Mouse (Mus musculus): ENCODE measurements around the gene Acsm4. TPM values are rescaled to one million over a fixed set of nuclear protein-coding genes. Genes with fewer than 3 reads are reported as not detected.
A peak's percentile ranks its signal among the peaks of the same experiment; 100 is the strongest.

Gene Acsm4
- polyA plus RNA-seq (2016; fragmentation: Nextera tagmentation; extraction: Ambion mirVana) = not detected in 2 replicates

GRCm38 (mm10) chr7:119689726-119690125, at the start of gene Acsm4:
Acsm4 (plus strand) TSS chr7:119690026.
- Histone ChIP-seq H3K4me1 (no peaks in the 10 kb centered on the region), H3K4me3 (no peak within 1 kb of the TSS), H3K9ac (no peak within 1 kb of the TSS), H3K27ac (no peak within 1 kb of the TSS), H3K27me3 (replicated peaks) (no peaks in the 10 kb centered on the region), H3K9me3 (no peaks in the 10 kb centered on the region), H3K36me3 (no peaks in the 10 kb centered on the region), H3K4me2 (replicated peaks) (no peak within 1 kb of the TSS)
- ATAC-seq (ENCODE audit: low FRiP score, low read depth) = no peak
- 82% methylated on average over 5 of the region's 5 CpGs for WGBS

DNA sequence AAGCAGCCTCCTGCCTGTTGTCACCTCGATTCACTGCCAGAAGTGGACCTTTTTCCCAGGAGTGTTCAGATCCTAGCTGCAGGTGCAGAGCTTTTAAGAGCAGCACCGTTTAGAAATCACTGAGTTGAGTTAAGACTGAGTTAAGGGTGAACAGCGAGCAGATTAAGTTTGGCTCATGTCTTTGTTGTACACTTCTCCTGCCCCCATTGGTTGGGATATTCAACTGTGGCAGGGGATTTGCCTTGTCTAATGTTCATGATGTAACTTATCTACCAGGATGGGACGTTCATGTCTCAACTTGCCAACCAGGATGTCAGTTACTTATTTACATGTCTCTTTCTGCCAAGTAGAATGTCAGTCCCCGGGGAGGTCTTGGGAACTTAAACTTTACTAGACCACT, 47.5 kb upstream of the Acsm4 start:
- no peaks in the 10 kb centered on the region for H3K27me3 ChIP-seq (replicated peaks)
- H3K9me3 ChIP-seq = no peaks in the 10 kb centered on the region
- no peak overlapping the region for H3K4me3 ChIP-seq
- H3K4me2 ChIP-seq (replicated peaks) = no peak overlapping the region
- 84% methylated on average over 5 of the region's 5 CpGs for WGBS
- H3K36me3 ChIP-seq = no peaks in the 10 kb centered on the region
- no peaks in the 10 kb centered on the region for H3K4me1 ChIP-seq
- no peak overlapping the region for H3K27ac ChIP-seq
- H3K9ac ChIP-seq = no peak overlapping the region
- no peak for ATAC-seq (ENCODE audit: low FRiP score, low read depth)

DNA sequence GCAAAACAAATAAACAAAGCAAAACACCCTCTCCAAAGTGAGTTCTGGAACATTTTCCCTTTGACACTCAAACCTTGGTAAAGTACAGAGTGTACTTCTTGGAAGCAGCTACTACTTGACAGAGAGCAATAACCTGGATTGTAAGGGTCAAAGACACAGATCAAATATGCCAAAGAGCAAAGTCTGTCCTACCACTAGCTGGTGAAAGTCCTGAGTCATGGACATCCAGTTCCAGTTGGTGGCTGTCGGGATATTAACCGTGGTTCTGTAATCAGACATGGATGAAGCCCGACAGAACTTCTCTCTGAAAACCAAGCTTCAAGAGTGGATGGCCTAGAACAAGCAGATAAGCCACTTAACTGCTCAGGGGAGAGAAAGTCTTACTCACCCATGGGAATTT, 21.9 kb upstream of the Acsm4 start:
- Histone ChIP-seq H3K27ac (no peak overlapping the region), H3K9me3 (no peaks in the 10 kb centered on the region), H3K4me1 (no peaks in the 10 kb centered on the region), H3K36me3 (no peaks in the 10 kb centered on the region), H3K9ac (no peak overlapping the region), H3K4me2 (replicated peaks) (no peak overlapping the region), H3K4me3 (no peak overlapping the region), H3K27me3 (replicated peaks) (no peaks in the 10 kb centered on the region)
- 89% methylated on average over 3 of the region's 3 CpGs for WGBS
- ATAC-seq (ENCODE audit: low FRiP score, low read depth) = no peak

DNA sequence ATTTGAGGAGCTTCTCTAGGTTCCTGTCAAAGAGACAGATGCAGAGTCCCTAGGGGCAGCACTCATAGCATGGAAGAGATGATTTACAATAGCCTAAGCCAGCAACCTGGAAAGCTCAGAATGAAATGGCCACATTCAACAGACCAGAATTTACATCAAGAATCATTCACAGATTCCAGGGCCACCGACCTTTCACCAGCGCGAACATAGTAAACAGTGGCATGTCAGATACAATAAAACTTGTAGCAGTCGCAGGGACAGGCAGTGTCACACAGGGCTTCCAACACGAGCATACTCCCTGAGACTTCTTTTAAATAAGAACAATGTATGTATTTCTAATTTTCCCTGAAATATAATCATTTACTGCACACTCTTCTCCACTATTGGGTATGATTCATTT, 19.4 kb upstream of the Acsm4 start:
- Histone ChIP-seq H3K36me3 (no peaks in the 10 kb centered on the region), H3K4me3 (no peak overlapping the region), H3K4me1 (no peaks in the 10 kb centered on the region), H3K4me2 (replicated peaks) (no peak overlapping the region), H3K27ac (no peak overlapping the region), H3K9ac (no peak overlapping the region), H3K27me3 (replicated peaks) (no peaks in the 10 kb centered on the region), H3K9me3 (no peaks in the 10 kb centered on the region)
- ATAC-seq (ENCODE audit: low FRiP score, low read depth) = no peak
- WGBS = 72% methylated on average over 5 of the region's 5 CpGs

DNA sequence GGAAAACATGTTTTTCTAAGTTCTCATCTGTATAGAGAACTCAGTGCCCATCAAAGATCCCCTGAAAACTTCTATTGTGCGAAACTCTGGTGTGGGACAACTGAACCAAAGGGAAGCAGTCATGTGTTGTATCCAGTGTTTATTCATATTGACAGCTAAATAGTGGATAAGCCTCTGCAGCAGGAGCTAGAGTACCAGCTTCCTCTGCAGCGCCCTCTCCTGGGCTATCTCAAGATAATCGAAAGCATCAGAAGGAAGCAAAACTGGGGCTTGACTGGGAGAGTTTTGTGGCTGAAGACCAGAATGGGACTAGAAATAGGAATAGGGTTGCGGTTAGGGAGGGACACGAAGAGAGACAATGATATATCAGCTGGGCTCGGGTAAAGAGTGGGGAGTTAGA, 18.9 kb upstream of the Acsm4 start:
- Histone ChIP-seq H3K4me2 (replicated peaks) (no peak overlapping the region), H3K36me3 (no peaks in the 10 kb centered on the region), H3K4me1 (no peaks in the 10 kb centered on the region), H3K27me3 (replicated peaks) (no peaks in the 10 kb centered on the region), H3K4me3 (no peak overlapping the region), H3K9me3 (no peaks in the 10 kb centered on the region), H3K9ac (no peak overlapping the region), H3K27ac (no peak overlapping the region)
- 49% methylated on average over 6 of the region's 6 CpGs for WGBS
- ATAC-seq (ENCODE audit: low FRiP score, low read depth) = no peak

GRCm38 (mm10) chr7:119673465-119673864, 16.4 kb upstream of the Acsm4 start:
- no peaks in the 10 kb centered on the region for H3K4me1 ChIP-seq
- H3K27me3 ChIP-seq (replicated peaks) = no peaks in the 10 kb centered on the region
- H3K4me3 ChIP-seq = no peak overlapping the region
- H3K36me3 ChIP-seq = no peaks in the 10 kb centered on the region
- no peak overlapping the region for H3K9ac ChIP-seq
- H3K4me2 ChIP-seq (replicated peaks) = no peak overlapping the region
- no peaks in the 10 kb centered on the region for H3K9me3 ChIP-seq
- 20% methylated on average over 6 of the region's 6 CpGs for WGBS
- peak; percentile 17; the same call in 1 of the 2 replicates for ATAC-seq (ENCODE audit: low FRiP score, low read depth)
- H3K27ac ChIP-seq = no peak overlapping the region

GRCm38 (mm10) chr7:119680107-119680506, 9.7 kb upstream of the Acsm4 start:
- no peak for ATAC-seq (ENCODE audit: low FRiP score, low read depth)

GRCm38 (mm10) chr7:119682699-119683098, 7.1 kb upstream of the Acsm4 start:
- 76% methylated on average over 4 of the region's 4 CpGs for WGBS
- Histone ChIP-seq H3K4me3 (no peak overlapping the region), H3K4me1 (no peaks in the 10 kb centered on the region), H3K9me3 (no peaks in the 10 kb centered on the region), H3K9ac (no peak overlapping the region), H3K27me3 (replicated peaks) (no peaks in the 10 kb centered on the region), H3K4me2 (replicated peaks) (no peak overlapping the region), H3K36me3 (no peaks in the 10 kb centered on the region), H3K27ac (no peak overlapping the region)
- no peak for ATAC-seq (ENCODE audit: low FRiP score, low read depth)

More at GRCm38 (mm10) chr7:119680107-119680506, 9.7 kb upstream of the Acsm4 start:
- WGBS = 80% methylated on average over 8 of the region's 8 CpGs
- Histone ChIP-seq H3K4me3 (no peak overlapping the region), H3K9ac (no peak overlapping the region), H3K4me1 (no peaks in the 10 kb centered on the region), H3K27ac (no peak overlapping the region), H3K36me3 (no peaks in the 10 kb centered on the region), H3K4me2 (replicated peaks) (no peak overlapping the region), H3K9me3 (no peaks in the 10 kb centered on the region), H3K27me3 (replicated peaks) (no peaks in the 10 kb centered on the region)

DNA sequence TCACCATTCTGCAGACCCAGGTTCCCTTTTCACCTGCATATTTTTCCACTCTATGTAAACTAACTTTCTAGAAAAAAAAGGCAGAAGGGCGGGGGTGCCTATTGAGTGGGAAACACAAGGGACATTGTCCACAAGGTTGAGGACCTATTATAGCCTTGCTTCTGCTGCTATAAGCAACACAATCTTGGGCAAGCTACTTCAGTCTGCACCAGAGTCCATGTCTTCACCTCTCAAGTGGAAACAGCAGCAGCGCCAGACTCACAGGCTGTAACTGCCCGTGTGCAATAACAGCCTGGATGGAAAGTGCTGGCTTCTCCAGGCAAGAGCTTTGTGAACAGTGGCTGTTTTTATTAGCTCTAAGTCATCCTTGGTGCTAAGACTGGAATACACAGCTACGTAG, 2.5 kb downstream of the Acsm4 start:
- no peak overlapping the region for H3K9ac ChIP-seq
- H3K9me3 ChIP-seq = no peaks in the 10 kb centered on the region
- no peak overlapping the region for H3K4me2 ChIP-seq (replicated peaks)
- WGBS = 84% methylated on average over 4 of the region's 4 CpGs
- no peaks in the 10 kb centered on the region for H3K36me3 ChIP-seq
- no peaks in the 10 kb centered on the region for H3K27me3 ChIP-seq (replicated peaks)
- no peak overlapping the region for H3K27ac ChIP-seq
- H3K4me1 ChIP-seq = no peaks in the 10 kb centered on the region
- no peak for ATAC-seq (ENCODE audit: low FRiP score, low read depth)
- H3K4me3 ChIP-seq = no peak overlapping the region

- H3K9ac ChIP-seq = no peak overlapping the region
- H3K9me3 ChIP-seq = no peaks in the 10 kb centered on the region
- H3K4me1 ChIP-seq = no peaks in the 10 kb centered on the region
- no peak for ATAC-seq (ENCODE audit: low FRiP score, low read depth)
- no peaks in the 10 kb centered on the region for H3K27me3 ChIP-seq (replicated peaks)
- 81% methylated on average over 1 of the region's 1 CpGs for WGBS
- H3K36me3 ChIP-seq = no peaks in the 10 kb centered on the region
- H3K4me3 ChIP-seq = no peak overlapping the region
- H3K27ac ChIP-seq = no peak overlapping the region
- no peak overlapping the region for H3K4me2 ChIP-seq (replicated peaks)
Measured at GRCm38 (mm10) chr7:119694926-119695325, 5.1 kb downstream of the Acsm4 start.

DNA sequence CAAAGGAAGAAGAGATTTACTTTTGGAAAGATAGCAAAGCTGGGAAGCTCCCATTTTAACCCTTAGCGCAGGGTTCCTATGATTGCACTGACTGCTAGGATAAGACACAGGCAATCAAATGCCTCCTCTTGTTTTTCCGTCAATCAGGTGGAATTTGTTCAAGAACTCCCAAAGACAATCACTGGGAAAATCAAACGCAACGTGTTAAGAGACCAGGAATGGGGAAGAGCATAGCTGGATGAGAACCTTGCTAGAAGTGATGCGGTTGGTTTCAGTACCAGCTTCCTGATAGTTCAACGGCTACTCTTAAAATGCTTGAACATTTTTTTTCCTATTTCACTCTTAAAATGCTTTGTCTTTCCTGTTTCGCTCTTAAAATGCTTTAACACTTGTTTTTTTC, 24.3 kb downstream of the Acsm4 start:
- Histone ChIP-seq H3K27me3 (replicated peaks) (no peaks in the 10 kb centered on the region), H3K9me3 (no peaks in the 10 kb centered on the region), H3K4me3 (no peak overlapping the region), H3K36me3 (peaks cover 39% of the 10 kb centered on the region), H3K4me1 (no peaks in the 10 kb centered on the region), H3K27ac (no peak overlapping the region), H3K9ac (no peak overlapping the region), H3K4me2 (replicated peaks) (no peak overlapping the region)
- no peak for ATAC-seq (ENCODE audit: low FRiP score, low read depth)
- WGBS = 93% methylated on average over 7 of the region's 7 CpGs

- ATAC-seq (ENCODE audit: low FRiP score, low read depth) = peak; percentile 96
- H3K9me3 ChIP-seq = no peaks in the 10 kb centered on the region
- H3K4me3 ChIP-seq = peak within 1 kb of the TSS; percentile 95
- no peak within 1 kb of the TSS for H3K27ac ChIP-seq
- H3K36me3 ChIP-seq = peaks cover 35% of the 10 kb centered on the region
- peaks cover 5% of the 10 kb centered on the region; the same call in 1 of the 2 replicates for H3K4me1 ChIP-seq
- under 1% methylated on average over 60 of the region's 60 CpGs for whole genome bisulfite sequencing
- H3K27me3 ChIP-seq (replicated peaks) = no peaks in the 10 kb centered on the region
- peak within 1 kb of the TSS; percentile 75 for H3K4me2 ChIP-seq (replicated peaks)
- H3K9ac ChIP-seq = peak within 1 kb of the TSS; percentile 74
Measured at GRCm38 (mm10) chr7:119720253-119720946, 30.6 kb downstream of the Acsm4 start, which contains the start of gene Thumpd1. Thumpd1 (minus strand) TSS chr7:119720798.

DNA sequence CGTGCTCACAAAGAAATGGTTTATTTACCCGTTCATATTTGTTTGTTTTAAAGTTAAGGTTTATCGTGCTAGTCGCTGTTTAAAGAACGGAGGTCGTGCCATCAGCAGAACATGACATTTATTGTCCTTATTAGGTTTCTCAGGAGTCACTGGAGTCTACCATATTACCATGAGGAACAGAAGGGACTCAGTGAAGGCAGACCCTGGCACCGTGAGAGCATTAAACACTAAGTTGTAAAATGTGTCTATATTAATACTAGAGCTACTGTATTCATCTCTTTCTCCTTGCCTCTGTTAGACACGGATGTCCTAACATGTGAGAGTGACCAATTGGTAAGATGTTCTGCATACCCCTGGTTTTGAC, 31.1 kb downstream of the Acsm4 start:
- peaks cover 5% of the 10 kb centered on the region; the same call in 1 of the 2 replicates for H3K4me1 ChIP-seq
- no peaks in the 10 kb centered on the region for H3K9me3 ChIP-seq
- peak; percentile 45 for ATAC-seq (ENCODE audit: low FRiP score, low read depth)
- WGBS = 14% methylated on average over 8 of the region's 8 CpGs
- no peak overlapping the region for H3K27ac ChIP-seq
- H3K27me3 ChIP-seq (replicated peaks) = no peaks in the 10 kb centered on the region
- peak overlapping the region; percentile 74; the same call in 1 of the 2 replicates for H3K9ac ChIP-seq
- H3K4me2 ChIP-seq (replicated peaks) = peak overlapping the region; percentile 75
- peak overlapping the region; percentile 95 for H3K4me3 ChIP-seq
- peaks cover 30% of the 10 kb centered on the region for H3K36me3 ChIP-seq
